Mouse (Mus musculus): ENCODE data around the gene Amhr2. TPM values are rescaled to one million over a fixed set of nuclear protein-coding genes. Genes with fewer than 3 reads are reported as not detected.

Amhr2 gene
- polyA plus RNA-seq, 1 experiment from 2014 or later = 1.2 TPM

- H3K27me3 ChIP-seq (ENCODE audit: control insufficient read depth, insufficient read depth, low read length) = no peaks in the 10 kb centered on the region
- no peaks in the 10 kb centered on the region for H3K36me3 ChIP-seq (ENCODE audit: control insufficient read depth, insufficient read depth, low read length)
- no peak overlapping the region for H3K4me3 ChIP-seq (ENCODE audit: low read depth, low read length)
- H3K27ac ChIP-seq (ENCODE audit: low read length) = no peak overlapping the region
- ATAC-seq (ENCODE audit: insufficient number of reproducible peaks, insufficient read depth, low FRiP score, low read depth) = no peak; the same call in 1 of the 2 replicates
- H3K4me1 ChIP-seq (ENCODE audit: control insufficient read depth, insufficient read depth, low read length) = no peaks in the 10 kb centered on the region
- no peak overlapping the region for H3K9ac ChIP-seq (replicated peaks; ENCODE audit: low read depth, low read length)
- no peaks in the 10 kb centered on the region for H3K9me3 ChIP-seq (ENCODE audit: control insufficient read depth, low read depth, low read length)
- no peak overlapping the region for H3K4me2 ChIP-seq (replicated peaks; ENCODE audit: low read depth, low read length)
- WGBS = 50% methylated on average over 2 of the region's 2 CpGs
Observed at GRCm38 (mm10) chr15:102442490-102442889, 2.7 kb upstream of the Amhr2 start.

- Histone ChIP-seq H3K4me1 (ENCODE audit: control insufficient read depth, insufficient read depth, low read length) (no peaks in the 10 kb centered on the region), H3K27me3 (ENCODE audit: control insufficient read depth, insufficient read depth, low read length) (no peaks in the 10 kb centered on the region), H3K4me3 (ENCODE audit: low read depth, low read length) (no peak overlapping the region), H3K36me3 (ENCODE audit: control insufficient read depth, insufficient read depth, low read length) (no peaks in the 10 kb centered on the region), H3K9ac (replicated peaks; ENCODE audit: low read depth, low read length) (no peak overlapping the region), H3K4me2 (replicated peaks; ENCODE audit: low read depth, low read length) (no peak overlapping the region), H3K9me3 (ENCODE audit: control insufficient read depth, low read depth, low read length) (no peaks in the 10 kb centered on the region), H3K27ac (ENCODE audit: low read length) (no peak overlapping the region)
- 26% methylated on average over 6 of the region's 6 CpGs for WGBS
- ATAC-seq (ENCODE audit: insufficient number of reproducible peaks, insufficient read depth, low FRiP score, low read depth) = no peak
Observed at GRCm38 (mm10) chr15:102446448-102446847, 1.3 kb downstream of the Amhr2 start.

GRCm38 (mm10) chr15:102449366-102449765, 4.2 kb downstream of the Amhr2 start:
- H3K27me3 ChIP-seq (ENCODE audit: control insufficient read depth, insufficient read depth, low read length) = no peaks in the 10 kb centered on the region
- no peaks in the 10 kb centered on the region for H3K9me3 ChIP-seq (ENCODE audit: control insufficient read depth, low read depth, low read length)
- no peak overlapping the region for H3K4me2 ChIP-seq (replicated peaks; ENCODE audit: low read depth, low read length)
- 0 out of 2 replicates have a peak, but pooled peaks cover 2% of the 10 kb centered on the region for H3K4me1 ChIP-seq (ENCODE audit: control insufficient read depth, insufficient read depth, low read length)
- ATAC-seq (ENCODE audit: insufficient number of reproducible peaks, insufficient read depth, low FRiP score, low read depth) = no peak
- WGBS = 52% methylated on average over 8 of the region's 8 CpGs
- H3K4me3 ChIP-seq (ENCODE audit: low read depth, low read length) = no peak overlapping the region
- H3K27ac ChIP-seq (ENCODE audit: low read length) = no peak overlapping the region
- H3K36me3 ChIP-seq (ENCODE audit: control insufficient read depth, insufficient read depth, low read length) = no peaks in the 10 kb centered on the region
- H3K9ac ChIP-seq (replicated peaks; ENCODE audit: low read depth, low read length) = no peak overlapping the region

GRCm38 (mm10) chr15:102450928-102451327, 5.8 kb downstream of the Amhr2 start:
- H3K36me3 ChIP-seq (ENCODE audit: control insufficient read depth, insufficient read depth, low read length) = no peaks in the 10 kb centered on the region
- no peak overlapping the region for H3K4me3 ChIP-seq (ENCODE audit: low read depth, low read length)
- H3K27ac ChIP-seq (ENCODE audit: low read length) = no peak overlapping the region
- H3K4me2 ChIP-seq (replicated peaks; ENCODE audit: low read depth, low read length) = no peak overlapping the region
- 0 out of 2 replicates have a peak, but pooled peaks cover 2% of the 10 kb centered on the region for H3K4me1 ChIP-seq (ENCODE audit: control insufficient read depth, insufficient read depth, low read length)
- H3K9ac ChIP-seq (replicated peaks; ENCODE audit: low read depth, low read length) = no peak overlapping the region
- 37% methylated on average over 7 of the region's 7 CpGs for WGBS
- no peaks in the 10 kb centered on the region for H3K27me3 ChIP-seq (ENCODE audit: control insufficient read depth, insufficient read depth, low read length)
- no peak for ATAC-seq (ENCODE audit: insufficient number of reproducible peaks, insufficient read depth, low FRiP score, low read depth)
- no peaks in the 10 kb centered on the region for H3K9me3 ChIP-seq (ENCODE audit: control insufficient read depth, low read depth, low read length)

GRCm38 (mm10) chr15:102451666-102452430, 6.7 kb downstream of the Amhr2 start:
- Histone ChIP-seq H3K36me3 (ENCODE audit: control insufficient read depth, insufficient read depth, low read length) (no peaks in the 10 kb centered on the region), H3K27ac (ENCODE audit: low read length) (no peak overlapping the region), H3K4me3 (ENCODE audit: low read depth, low read length) (no peak overlapping the region), H3K9me3 (ENCODE audit: control insufficient read depth, low read depth, low read length) (no peaks in the 10 kb centered on the region), H3K27me3 (ENCODE audit: control insufficient read depth, insufficient read depth, low read length) (no peaks in the 10 kb centered on the region), H3K4me2 (replicated peaks; ENCODE audit: low read depth, low read length) (no peak overlapping the region), H3K4me1 (ENCODE audit: control insufficient read depth, insufficient read depth, low read length) (0 out of 2 replicates have a peak, but pooled peaks cover 2% of the 10 kb centered on the region), H3K9ac (replicated peaks; ENCODE audit: low read depth, low read length) (no peak overlapping the region)
- no peak for ATAC-seq (ENCODE audit: insufficient number of reproducible peaks, insufficient read depth, low FRiP score, low read depth)
- WGBS = 78% methylated on average over 26 of the region's 26 CpGs

GRCm38 (mm10) chr15:102455993-102456392, 10.8 kb downstream of the Amhr2 start:
- no peak for ATAC-seq (ENCODE audit: insufficient number of reproducible peaks, insufficient read depth, low FRiP score, low read depth)
- H3K9me3 ChIP-seq (ENCODE audit: control insufficient read depth, low read depth, low read length) = no peaks in the 10 kb centered on the region
- 36% methylated on average over 6 of the region's 6 CpGs for WGBS
- H3K36me3 ChIP-seq (ENCODE audit: control insufficient read depth, insufficient read depth, low read length) = no peaks in the 10 kb centered on the region
- no peak overlapping the region for H3K4me2 ChIP-seq (replicated peaks; ENCODE audit: low read depth, low read length)
- H3K27me3 ChIP-seq (ENCODE audit: control insufficient read depth, insufficient read depth, low read length) = no peaks in the 10 kb centered on the region
- H3K4me1 ChIP-seq (ENCODE audit: control insufficient read depth, insufficient read depth, low read length) = 0 out of 2 replicates have a peak, but pooled peaks cover 6% of the 10 kb centered on the region
- no peak overlapping the region for H3K9ac ChIP-seq (replicated peaks; ENCODE audit: low read depth, low read length)
- H3K4me3 ChIP-seq (ENCODE audit: low read depth, low read length) = no peak overlapping the region
- H3K27ac ChIP-seq (ENCODE audit: low read length) = no peak overlapping the region

GRCm38 (mm10) chr15:102458050-102458736, 13.0 kb downstream of the Amhr2 start:
- H3K36me3 ChIP-seq (ENCODE audit: control insufficient read depth, insufficient read depth, low read length) = no peaks in the 10 kb centered on the region
- H3K27me3 ChIP-seq (ENCODE audit: control insufficient read depth, insufficient read depth, low read length) = no peaks in the 10 kb centered on the region
- no peak for ATAC-seq (ENCODE audit: insufficient number of reproducible peaks, insufficient read depth, low FRiP score, low read depth)
- no peaks in the 10 kb centered on the region for H3K9me3 ChIP-seq (ENCODE audit: control insufficient read depth, low read depth, low read length)
- H3K4me2 ChIP-seq (replicated peaks; ENCODE audit: low read depth, low read length) = peak overlapping the region; percentile 55
- H3K4me3 ChIP-seq (ENCODE audit: low read depth, low read length) = peak overlapping the region; percentile 37; the same call in 1 of the 2 replicates
- H3K27ac ChIP-seq (ENCODE audit: low read length) = no peak overlapping the region; the same call in 1 of the 2 replicates
- no peak overlapping the region for H3K9ac ChIP-seq (replicated peaks; ENCODE audit: low read depth, low read length)
- 0 out of 2 replicates have a peak, but pooled peaks cover 4% of the 10 kb centered on the region for H3K4me1 ChIP-seq (ENCODE audit: control insufficient read depth, insufficient read depth, low read length)
- 75% methylated on average over 5 of the region's 5 CpGs for WGBS

- under 1% methylated on average over 19 of the region's 19 CpGs for WGBS
- Histone ChIP-seq H3K4me2 (replicated peaks; ENCODE audit: low read depth, low read length) (peak within 1 kb of the TSS; percentile 55), H3K27ac (ENCODE audit: low read length) (no peak within 1 kb of the TSS; the same call in 1 of the 2 replicates), H3K36me3 (ENCODE audit: control insufficient read depth, insufficient read depth, low read length) (no peaks in the 10 kb centered on the region), H3K9me3 (ENCODE audit: control insufficient read depth, low read depth, low read length) (no peaks in the 10 kb centered on the region), H3K4me3 (ENCODE audit: low read depth, low read length) (peak within 1 kb of the TSS; percentile 37), H3K4me1 (ENCODE audit: control insufficient read depth, insufficient read depth, low read length) (0 out of 2 replicates have a peak, but pooled peaks cover 4% of the 10 kb centered on the region), H3K27me3 (ENCODE audit: control insufficient read depth, insufficient read depth, low read length) (no peaks in the 10 kb centered on the region), H3K9ac (replicated peaks; ENCODE audit: low read depth, low read length) (no peak within 1 kb of the TSS)
- ATAC-seq (ENCODE audit: insufficient number of reproducible peaks, insufficient read depth, low FRiP score, low read depth) = peak; percentile 86
Observed at GRCm38 (mm10) chr15:102458904-102459317, 13.7 kb downstream of the Amhr2 start, which contains the start of gene Prr13. TSS of gene Prr13 (plus strand) at chr15:102459028.

Data from stomach, embryonic 14.5 days (tissue).